Mouse (Mus musculus) spleen, embryonic (tissue): ENCODE results near the gene Hdac9.

Source experiments
- CTCF ChIA-PET: fragments of 350-600 bp; sonication (Branson Sonifier 250); formaldehyde crosslinking; loops from one replicate; lab custom pipeline; 2022; lab: Charles Lee

Gene Hdac9

GRCm38 (mm10) chr12:34916995-34917394, at the start of gene Hdac9:
TSS of gene Hdac9 (minus strand) at chr12:34917095.
- CTCF ChIA-PET: interaction anchor here (0.6 kb wide), 1 partner anchor 134 kb away, joined by 3 read pairs; no protein-coding TSS in a partner anchor

- CTCF ChIA-PET: no interaction called here
Observed at GRCm38 (mm10) chr12:34949066-34949706, 32.3 kb upstream of the Hdac9 start.

- CTCF ChIA-PET: no interaction called here
Observed at GRCm38 (mm10) chr12:34937918-34938317, 21.0 kb upstream of the Hdac9 start.

GRCm38 (mm10) chr12:34908008-34908407, 8.9 kb downstream of the Hdac9 start:
- CTCF ChIA-PET: no interaction called here

GRCm38 (mm10) chr12:34907506-34907850, 9.4 kb downstream of the Hdac9 start:
- CTCF ChIA-PET: interaction anchor here (0.6 to 0.7 kb wide), 2 partner anchors 136 to 191 kb away, joined by 3 to 5 read pairs; no protein-coding TSS in a partner anchor

- CTCF ChIA-PET: interaction anchor here (0.6 to 0.7 kb wide), 3 partner anchors 16 to 190 kb away, joined by 3 to 5 read pairs (median 5); no protein-coding TSS in a partner anchor
Observed at GRCm38 (mm10) chr12:34906704-34907505, 10.0 kb downstream of the Hdac9 start.

GRCm38 (mm10) chr12:34906376-34906703, 10.6 kb downstream of the Hdac9 start:
- CTCF ChIA-PET: interaction anchor here (0.6 kb wide), 1 partner anchor 15 kb away, joined by 5 read pairs; no protein-coding TSS in a partner anchor

GRCm38 (mm10) chr12:34900241-34900640, 16.7 kb downstream of the Hdac9 start:
- CTCF ChIA-PET: no interaction called here

GRCm38 (mm10) chr12:34894867-34895266, 22.0 kb downstream of the Hdac9 start:
- CTCF ChIA-PET: no interaction called here

- CTCF ChIA-PET: no interaction called here
Observed at GRCm38 (mm10) chr12:34888694-34889093, 28.2 kb downstream of the Hdac9 start.

GRCm38 (mm10) chr12:34874926-34875325, 42.0 kb downstream of the Hdac9 start:
- CTCF ChIA-PET: interaction anchor here (0.6 kb wide), 1 partner anchor 40 kb away, joined by 3 read pairs; no protein-coding TSS in a partner anchor

- CTCF ChIA-PET: no interaction called here
Observed at GRCm38 (mm10) chr12:34871028-34871427, 45.9 kb downstream of the Hdac9 start.

GRCm38 (mm10) chr12:34841196-34841595, 75.7 kb downstream of the Hdac9 start:
- CTCF ChIA-PET: interaction anchor here (0.5 kb wide), 1 partner anchor 41 kb away, joined by 3 read pairs; no protein-coding TSS in a partner anchor

- CTCF ChIA-PET: no interaction called here
Observed at GRCm38 (mm10) chr12:34837318-34837717, 79.6 kb downstream of the Hdac9 start.

- CTCF ChIA-PET: interaction anchor here (0.6 kb wide), 1 partner anchor 18 kb away, joined by 3 read pairs; no protein-coding TSS in a partner anchor
Observed at GRCm38 (mm10) chr12:34836864-34837263, 80.0 kb downstream of the Hdac9 start.

- CTCF ChIA-PET: no interaction called here
Observed at GRCm38 (mm10) chr12:34836085-34836484, 80.8 kb downstream of the Hdac9 start.

- CTCF ChIA-PET: interaction anchor here (0.6 kb wide), 1 partner anchor 39 kb away, joined by 3 read pairs; no protein-coding TSS in a partner anchor
Observed at GRCm38 (mm10) chr12:34835493-34835892, 81.4 kb downstream of the Hdac9 start.

GRCm38 (mm10) chr12:34828684-34829083, 88.2 kb downstream of the Hdac9 start:
- CTCF ChIA-PET: no interaction called here

- CTCF ChIA-PET: no interaction called here
Observed at GRCm38 (mm10) chr12:34826931-34827330, 90.0 kb downstream of the Hdac9 start.

GRCm38 (mm10) chr12:34820229-34820628, 96.7 kb downstream of the Hdac9 start:
- CTCF ChIA-PET: no interaction called here

GRCm38 (mm10) chr12:34811673-34812613, 105.0 kb downstream of the Hdac9 start:
- CTCF ChIA-PET: no interaction called here
